Mouse (Mus musculus) left cerebral cortex, postnatal 10 days (tissue): Measurements from ENCODE around the gene Evi2. TPM values are rescaled to one million over a fixed set of nuclear protein-coding genes. Genes with fewer than 3 reads are reported as not detected.
A peak's percentile ranks its signal among the peaks of the same experiment; 100 is the strongest.

ENCODE experiments used
- DNase-seq, 2 experiments: peaks; one replicate each; pipeline ENCODE4 v3.0.0; 2021 to 2022; ENCODE audit warnings: low spot score in 2 of 2, mixed read lengths in 1 of 2; ENCODE audit errors: extremely low spot score in 1 of 2
- intact Hi-C: fragments of 180-260 bp; cut with DNase I; formaldehyde crosslinking; loops from one replicate; pipeline ENCODE4 v1.15.1; 2025
- total RNA-seq, 2 experiments: library from RNA; stranded (reverse); gene quantifications; 2 replicates each; pipeline ENCODE4 v1.2.3; 2021

Evi2 gene
- total RNA-seq = under 1 TPM in 1 of 2 experiments, not detected in 1; 0.13 TPM

GRCm38 (mm10) chr11:79530333-79530761 is at the start of gene Evi2, which contains the start of gene Evi2a:
Gene Evi2, minus strand, starts transcription at chr11:79530589.
Gene Evi2a, minus strand, starts transcription at chr11:79530609.
- peak; percentile 31 to 33 for DNase-seq
- intact Hi-C loops = no loop called here

GRCm38 (mm10) chr11:79577741-79578140 is 47.4 kb upstream of the Evi2 start:
- intact Hi-C loops = no loop called here
- peak; percentile 78 to 82 for DNase-seq

- intact Hi-C loops = no loop called here
- DNase-seq = no peak
Observed at GRCm38 (mm10) chr11:79575383-79576073, 45.1 kb upstream of the Evi2 start.

- DNase-seq = no peak
- intact Hi-C loops = no loop called here
Observed at GRCm38 (mm10) chr11:79573836-79574235, 43.4 kb upstream of the Evi2 start.

- intact Hi-C loops = no loop called here
- DNase-seq = no peak
Observed at GRCm38 (mm10) chr11:79570319-79570718, 39.9 kb upstream of the Evi2 start.

- no peak for DNase-seq
- intact Hi-C loops = no loop called here
Observed at GRCm38 (mm10) chr11:79568197-79568911, 38.0 kb upstream of the Evi2 start.

GRCm38 (mm10) chr11:79566947-79567346 is 36.6 kb upstream of the Evi2 start:
- no peak for DNase-seq
- intact Hi-C loops = no loop called here

GRCm38 (mm10) chr11:79563493-79563892 is 33.1 kb upstream of the Evi2 start:
- DNase-seq = no peak
- intact Hi-C loops = no loop called here

GRCm38 (mm10) chr11:79560536-79560935 is 30.1 kb upstream of the Evi2 start:
- DNase-seq = no peak
- intact Hi-C loops = no loop called here

- DNase-seq = no peak
- intact Hi-C loops = no loop called here
Observed at GRCm38 (mm10) chr11:79552622-79553021, 22.2 kb upstream of the Evi2 start.

GRCm38 (mm10) chr11:79536293-79536692 is 5.9 kb upstream of the Evi2 start:
- DNase-seq = no peak
- intact Hi-C loops = loop anchor here (5.0 kb wide), 1 partner anchor 49 kb away; no protein-coding TSS in a partner anchor

- no peak for DNase-seq
- intact Hi-C loops = loop anchor here (5.0 kb wide), 1 partner anchor 48 kb away; no protein-coding TSS in a partner anchor
Observed at GRCm38 (mm10) chr11:79535554-79535953, 5.2 kb upstream of the Evi2 start.

GRCm38 (mm10) chr11:79533950-79534690 is 3.7 kb upstream of the Evi2 start:
- intact Hi-C loops = no loop called here
- DNase-seq = peak in 1 of 2 experiments; percentile 38

- intact Hi-C loops = no loop called here
- DNase-seq = peak in 1 of 2 experiments; percentile 18
Observed at GRCm38 (mm10) chr11:79533311-79533710, 2.9 kb upstream of the Evi2 start.

- DNase-seq = no peak
- intact Hi-C loops = no loop called here
Observed at GRCm38 (mm10) chr11:79531485-79531884, 1.1 kb upstream of the Evi2 start.

GRCm38 (mm10) chr11:79530774-79531173 is 385 bp upstream of the Evi2 start:
- intact Hi-C loops = no loop called here
- DNase-seq = no peak

- DNase-seq = no peak
- intact Hi-C loops = no loop called here
Observed at GRCm38 (mm10) chr11:79529736-79530135, 653 bp downstream of the Evi2 start.

GRCm38 (mm10) chr11:79529226-79529625 is 1.2 kb downstream of the Evi2 start:
- intact Hi-C loops = no loop called here
- DNase-seq = no peak

GRCm38 (mm10) chr11:79528601-79529000 is 1.8 kb downstream of the Evi2 start:
- no peak for DNase-seq
- intact Hi-C loops = no loop called here
